Mouse (Mus musculus) forebrain, embryonic 11.5 days (tissue): ENCODE results near the gene Ptpn5. TPM values are rescaled to one million over a fixed set of nuclear protein-coding genes. Genes with fewer than 3 reads are reported as not detected.

ENCODE experiments used
- ATAC-seq: fragments of 200-750 bp; cut with Nextera tagmentation; replicated peaks from 2 replicates; pipeline ENCODE4 v1.8.0; 2017; ENCODE audit warnings: moderate TSS enrichment; ENCODE audit not compliant: low FRiP score
- DNase-seq: peaks from one replicate; pipeline ENCODE4 v3.0.0-alpha.2; 2017; ENCODE audit warnings: low spot score
- H3K27ac ChIP-seq: fragments of 300-500 bp; sonication (generic); 2 replicates; pipeline ENCODE4 v1.5.1; 2014; ENCODE audit warnings: low read depth, low read length
- H3K27me3 ChIP-seq: fragments of 300-500 bp; sonication (generic); 2 replicates; pipeline ENCODE4 v1.6.1; 2014; ENCODE audit warnings: mild to moderate bottlenecking, low read length, mixed read lengths; ENCODE audit not compliant: control insufficient read depth, insufficient read depth
- H3K36me3 ChIP-seq: fragments of 300-500 bp; sonication (generic); 2 replicates; pipeline ENCODE4 v1.6.1; 2014; ENCODE audit warnings: mild to moderate bottlenecking, low read length, moderate library complexity, mixed read lengths; ENCODE audit not compliant: control insufficient read depth, insufficient read depth
- H3K4me1 ChIP-seq: fragments of 300-500 bp; sonication (generic); replicated peaks from 2 replicates; pipeline ENCODE4 v1.6.1; 2014; ENCODE audit warnings: low read length, mixed read lengths; ENCODE audit not compliant: control insufficient read depth, insufficient read depth
- H3K4me2 ChIP-seq: fragments of 300-500 bp; sonication (generic); 2 replicates; pipeline ENCODE4 v1.6.1; 2014; ENCODE audit warnings: low read depth, mild to moderate bottlenecking, low read length, moderate library complexity, mixed read lengths; ENCODE audit not compliant: severe bottlenecking
- H3K4me3 ChIP-seq: fragments of 300-500 bp; sonication (generic); 2 replicates; pipeline ENCODE4 v1.5.1; 2014; ENCODE audit warnings: low read depth, low read length
- H3K9ac ChIP-seq: fragments of 300-500 bp; sonication (generic); 2 replicates; pipeline ENCODE4 v1.6.1; 2014; ENCODE audit warnings: low read length
- H3K9me3 ChIP-seq: fragments of 300-500 bp; sonication (generic); 2 replicates; pipeline ENCODE4 v1.6.1; 2016; ENCODE audit warnings: low read length, mixed read lengths; ENCODE audit not compliant: control insufficient read depth
- WGBS: fragments of 180-500 bp; shearing (Covaris S2); extraction: QIAGEN DNeasy Blood & Tissue Kit; methylation state at CpG from one replicate; pipeline ENCODE4 v1.1.7; 2014; 5-methylcytosine and 5-hydroxymethylcytosine counted together
- polyA plus RNA-seq: library from polyadenylated mRNA; unstranded; fragments of >200 nt; fragmentation: Nextera tagmentation; extraction: Ambion mirVana; gene quantifications from 2 replicates; pipeline ENCODE4 v1.2.1, GENCODE M21; 2014

Gene Ptpn5
- polyA plus RNA-seq, 1 experiment from 2014 or later = 14.9 TPM

DNA sequence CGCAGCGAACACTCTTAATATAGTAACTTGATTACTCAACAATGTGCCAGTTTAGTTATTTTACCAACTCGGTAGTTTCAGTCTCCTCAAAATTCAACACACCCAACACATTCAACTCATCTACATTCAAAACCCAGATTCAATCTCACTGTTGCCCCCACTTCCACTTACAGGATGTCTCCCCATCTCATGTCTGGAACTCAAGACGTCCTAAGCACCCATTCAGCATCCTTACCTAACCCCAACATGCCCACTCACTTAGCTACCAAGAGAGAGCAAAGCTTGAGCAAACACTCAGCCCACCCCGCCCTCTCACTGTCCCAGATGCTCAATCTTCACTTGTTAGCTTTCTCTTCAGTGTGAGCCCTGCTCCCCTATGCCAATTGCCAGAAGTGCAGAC, 71.9 kb downstream of the Ptpn5 start:
- no peak overlapping the region for H3K4me2 ChIP-seq
- H3K9me3 ChIP-seq = no peaks in the 10 kb centered on the region

DNA sequence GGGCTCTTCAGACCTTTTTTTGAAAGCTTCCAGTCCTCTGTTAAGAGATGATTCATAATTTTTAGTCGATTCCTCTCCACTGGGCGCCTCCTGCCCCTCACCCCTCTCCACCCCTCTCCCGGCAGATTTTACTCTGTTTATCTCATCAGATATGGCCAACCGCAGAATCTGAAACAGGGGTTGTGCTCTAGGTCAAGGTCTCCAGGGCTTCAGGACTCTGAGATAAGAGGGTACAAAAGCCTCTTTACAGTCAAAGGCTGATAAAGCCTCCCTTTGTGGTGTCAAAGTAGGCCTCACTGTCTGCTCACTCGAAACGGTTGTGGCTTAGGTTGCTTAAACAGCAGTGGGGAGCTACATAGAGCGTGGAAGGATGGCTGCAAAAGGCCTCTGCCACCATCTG, 74.1 kb downstream of the Ptpn5 start:
- Histone ChIP-seq H3K9me3 (no peaks in the 10 kb centered on the region), H3K4me1 (no peaks in the 10 kb centered on the region), H3K4me2 (no peak overlapping the region), H3K27ac (no peak overlapping the region), H3K27me3 (no peaks in the 10 kb centered on the region), H3K9ac (no peak overlapping the region), H3K36me3 (no peaks in the 10 kb centered on the region), H3K4me3 (no peak overlapping the region)
- ATAC-seq (no peak), DNase-seq (no peak)
- WGBS = 82% methylated on average over 7 of the region's 7 CpGs

More for the DNA sequence above, 71.9 kb downstream of the Ptpn5 start:
- DNase-seq (no peak), ATAC-seq (no peak)
- no peak overlapping the region for H3K27ac ChIP-seq
- WGBS = 83% methylated on average over 5 of the region's 5 CpGs
- H3K27me3 ChIP-seq = no peaks in the 10 kb centered on the region
- H3K4me1 ChIP-seq = no peaks in the 10 kb centered on the region
- H3K4me3 ChIP-seq = no peak overlapping the region
- no peak overlapping the region for H3K9ac ChIP-seq
- H3K36me3 ChIP-seq = no peaks in the 10 kb centered on the region

DNA sequence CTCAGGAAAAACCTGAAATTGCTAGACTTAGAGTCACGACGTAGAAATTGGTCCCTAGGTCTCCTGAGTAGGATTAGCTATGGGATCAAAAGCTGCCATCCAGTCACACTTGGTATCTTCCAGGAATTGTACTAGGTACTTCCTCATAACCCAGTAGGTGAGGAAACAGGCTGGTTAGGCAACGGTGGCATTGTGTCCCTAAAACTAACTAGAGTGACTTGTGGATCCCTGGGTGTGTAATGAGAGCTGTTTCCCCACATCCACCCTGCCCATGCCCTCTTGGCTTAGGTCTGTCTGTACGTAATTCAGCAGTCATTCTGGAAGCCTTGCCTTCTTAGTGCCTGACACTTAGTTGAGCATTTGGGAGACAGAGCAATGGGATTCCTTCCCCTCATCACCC, 77.2 kb downstream of the Ptpn5 start:
- DNase-seq (no peak), ATAC-seq (no peak)
- no peaks in the 10 kb centered on the region for H3K4me1 ChIP-seq
- H3K9ac ChIP-seq = no peak overlapping the region
- no peak overlapping the region for H3K4me2 ChIP-seq
- no peak overlapping the region for H3K4me3 ChIP-seq
- 86% methylated on average over 4 of the region's 4 CpGs for WGBS
- H3K36me3 ChIP-seq = no peaks in the 10 kb centered on the region
- H3K27me3 ChIP-seq = no peaks in the 10 kb centered on the region
- no peaks in the 10 kb centered on the region for H3K9me3 ChIP-seq
- H3K27ac ChIP-seq = no peak overlapping the region

DNA sequence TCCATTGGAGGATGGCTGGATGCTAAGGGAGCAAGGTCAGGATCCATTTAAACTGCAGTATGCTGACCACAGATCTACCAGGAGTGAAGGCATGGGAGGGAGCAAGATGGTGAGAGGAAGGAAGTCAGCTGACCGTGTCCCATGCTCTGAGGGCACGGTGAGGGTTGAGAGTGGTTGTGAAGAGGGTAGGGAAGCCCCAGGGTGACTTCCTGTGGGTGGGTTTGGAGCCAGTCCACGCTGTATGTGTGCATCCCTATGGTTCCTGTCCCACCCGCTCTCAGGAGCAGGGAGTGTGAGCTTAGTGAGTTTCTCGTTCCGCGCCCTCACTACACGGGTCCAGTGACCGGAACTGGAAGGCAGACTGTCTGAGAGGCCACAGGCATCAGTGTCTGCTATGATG, 77.7 kb downstream of the Ptpn5 start:
- Histone ChIP-seq H3K36me3 (no peaks in the 10 kb centered on the region), H3K9me3 (no peaks in the 10 kb centered on the region), H3K9ac (no peak overlapping the region), H3K4me3 (no peak overlapping the region), H3K4me1 (no peaks in the 10 kb centered on the region), H3K27ac (no peak overlapping the region), H3K4me2 (no peak overlapping the region), H3K27me3 (no peaks in the 10 kb centered on the region)
- no peak for ATAC-seq
- WGBS = 81% methylated on average over 9 of the region's 9 CpGs
- DNase-seq = no peak

DNA sequence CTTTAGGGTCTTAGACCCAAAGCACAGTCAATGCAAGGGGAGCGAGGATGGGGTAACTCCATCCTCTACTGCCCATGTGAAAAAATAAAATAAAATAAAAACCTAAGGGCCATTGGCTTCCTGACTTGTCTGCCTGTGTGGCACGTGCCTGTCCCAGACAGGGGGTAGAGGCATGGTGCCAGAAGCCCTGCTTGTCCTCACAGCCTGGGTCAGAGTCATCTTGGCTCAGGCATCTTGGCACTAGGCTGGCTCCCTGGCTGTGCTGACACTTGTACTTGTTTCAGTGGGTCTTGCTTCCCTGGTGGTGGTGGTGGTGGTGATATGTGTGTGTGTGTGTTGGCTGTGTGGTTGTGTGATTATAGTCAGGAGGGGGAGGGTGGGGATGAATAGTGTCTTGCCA, 78.8 kb downstream of the Ptpn5 start:
- DNase-seq (no peak), ATAC-seq (no peak)
- H3K4me1 ChIP-seq = no peaks in the 10 kb centered on the region; the same call in 1 of the 2 replicates
- no peak overlapping the region for H3K9ac ChIP-seq
- H3K4me3 ChIP-seq = no peak overlapping the region
- WGBS = 89% methylated on average over 2 of the region's 2 CpGs
- no peaks in the 10 kb centered on the region for H3K36me3 ChIP-seq
- no peaks in the 10 kb centered on the region for H3K27me3 ChIP-seq
- H3K27ac ChIP-seq = no peak overlapping the region
- H3K9me3 ChIP-seq = no peaks in the 10 kb centered on the region
- H3K4me2 ChIP-seq = no peak overlapping the region

DNA sequence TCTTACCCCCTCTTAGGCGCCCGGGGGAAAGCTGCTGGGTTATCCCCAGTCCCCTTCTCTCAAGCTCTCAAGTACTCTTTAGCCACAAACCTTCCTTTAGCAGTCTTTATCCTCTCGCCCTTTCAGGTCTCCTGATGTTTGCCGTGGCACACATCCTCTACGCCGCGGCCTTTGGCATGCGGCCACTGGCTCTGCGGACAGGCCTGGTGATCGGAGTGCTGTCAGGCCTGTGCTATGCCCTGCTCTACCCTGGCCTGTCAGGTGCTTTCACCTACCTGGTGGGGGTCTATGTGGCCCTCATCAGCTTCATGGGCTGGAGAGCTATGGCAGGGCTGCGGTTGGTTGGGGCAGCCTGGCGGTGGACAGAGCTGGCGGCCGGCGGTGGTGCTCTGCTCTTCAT, 80.2 kb downstream of the Ptpn5 start:
- Histone ChIP-seq H3K4me2 (no peak overlapping the region), H3K4me1 (no peaks in the 10 kb centered on the region; the same call in 1 of the 2 replicates), H3K27me3 (no peaks in the 10 kb centered on the region), H3K27ac (no peak overlapping the region), H3K4me3 (no peak overlapping the region), H3K9ac (no peak overlapping the region), H3K36me3 (no peaks in the 10 kb centered on the region), H3K9me3 (no peaks in the 10 kb centered on the region)
- ATAC-seq (no peak), DNase-seq (no peak)
- WGBS = 93% methylated on average over 15 of the region's 15 CpGs

DNA sequence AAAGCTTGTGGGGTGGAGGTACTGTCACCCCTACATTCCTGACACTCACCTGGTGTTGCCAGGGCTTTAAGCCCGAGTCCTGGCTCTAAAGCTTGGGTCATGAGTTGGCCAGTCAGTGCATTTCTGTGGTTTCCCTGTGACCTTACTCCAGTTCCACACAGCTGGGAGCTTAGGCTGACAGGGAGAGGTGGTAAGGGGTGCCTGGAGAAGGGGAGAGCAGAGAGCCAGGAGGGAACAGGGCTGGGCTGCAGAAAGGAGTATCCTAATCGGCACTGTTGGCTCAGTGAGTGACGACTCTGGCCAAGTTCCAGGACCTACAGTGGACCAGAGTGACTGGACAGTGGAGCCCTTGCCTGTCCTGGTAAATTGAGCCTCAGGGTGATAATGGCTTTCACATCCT, 81.2 kb downstream of the Ptpn5 start:
- Histone ChIP-seq H3K9me3 (no peaks in the 10 kb centered on the region), H3K4me2 (no peak overlapping the region), H3K36me3 (no peaks in the 10 kb centered on the region), H3K27me3 (no peaks in the 10 kb centered on the region), H3K4me1 (no peaks in the 10 kb centered on the region; the same call in 1 of the 2 replicates), H3K27ac (no peak overlapping the region), H3K9ac (no peak overlapping the region), H3K4me3 (no peak overlapping the region)
- 52% methylated on average over 3 of the region's 3 CpGs for WGBS
- ATAC-seq (no peak), DNase-seq (no peak)

DNA sequence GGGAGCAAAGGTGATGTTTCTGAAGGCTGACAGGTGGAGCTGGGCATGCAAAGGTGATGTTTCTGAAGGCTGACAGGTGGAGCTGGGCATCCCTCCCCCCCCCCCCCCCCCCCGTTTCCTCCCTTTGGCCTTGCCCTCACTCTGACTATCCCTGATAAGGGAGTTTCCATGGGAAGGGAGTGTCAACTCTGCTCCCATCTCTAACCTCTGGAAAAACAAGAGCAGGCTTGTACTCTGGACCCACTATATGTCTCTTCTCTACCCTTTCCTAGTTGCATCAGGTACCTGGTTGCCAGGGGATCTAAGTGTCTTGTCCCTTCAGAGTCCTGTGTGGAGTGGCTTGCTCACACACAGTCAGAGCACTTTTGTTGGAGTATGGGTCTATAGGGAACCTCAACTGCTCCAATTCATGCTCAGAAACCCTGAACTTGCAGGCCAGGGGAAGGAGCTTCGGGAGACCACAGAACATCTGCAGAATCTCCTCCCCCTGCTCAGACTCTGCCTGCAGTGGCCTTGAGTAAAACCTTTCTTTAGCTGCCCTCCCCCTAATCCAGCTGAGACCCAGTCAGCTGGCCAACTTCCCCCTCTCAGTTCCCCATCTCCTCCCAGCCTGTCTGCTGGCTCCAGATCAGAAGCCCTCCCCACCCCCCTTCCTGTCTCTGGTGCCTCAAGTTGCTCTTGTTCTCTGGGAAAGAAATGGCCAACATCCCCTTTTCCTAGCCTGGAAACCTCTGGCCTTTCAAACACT, 81.9 kb downstream of the Ptpn5 start:
- ATAC-seq (no peak), DNase-seq (no peak)
- H3K4me1 ChIP-seq = no peaks in the 10 kb centered on the region; the same call in 1 of the 2 replicates
- no peaks in the 10 kb centered on the region for H3K27me3 ChIP-seq
- H3K4me3 ChIP-seq = peak overlapping the region; percentile 81
- H3K9me3 ChIP-seq = no peaks in the 10 kb centered on the region
- no peak overlapping the region for H3K9ac ChIP-seq
- peak overlapping the region; percentile 72 for H3K4me2 ChIP-seq
- no peaks in the 10 kb centered on the region for H3K36me3 ChIP-seq
- WGBS = 33% methylated on average over 1 of the region's 2 CpGs
- no peak overlapping the region for H3K27ac ChIP-seq

DNA sequence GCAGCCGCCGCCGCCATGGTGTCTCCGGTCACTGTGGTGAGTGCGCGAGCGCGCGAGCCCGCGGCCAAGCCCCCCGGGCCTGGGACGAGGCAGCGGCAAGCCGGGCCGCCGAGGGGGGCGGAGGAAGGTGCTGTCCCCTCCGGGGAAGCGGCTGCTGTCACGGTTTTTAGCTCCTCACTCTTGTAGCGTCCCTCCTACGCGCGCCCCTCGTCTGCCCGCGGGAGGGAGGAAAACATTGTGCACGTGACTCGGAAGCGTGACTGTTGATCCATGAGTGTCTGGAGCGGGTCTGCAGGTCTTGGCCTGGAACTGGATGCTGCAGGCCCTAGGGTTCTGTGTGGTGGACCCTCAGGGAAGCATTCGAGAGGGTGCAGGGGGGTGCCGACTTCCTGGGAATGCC, 82.7 kb downstream of the Ptpn5 start:
- peak overlapping the region; percentile 76; the same call in 1 of the 2 replicates for H3K27ac ChIP-seq
- H3K4me2 ChIP-seq = peak overlapping the region; percentile 72

More for the DNA sequence above, 82.7 kb downstream of the Ptpn5 start:
- no peak for DNase-seq
- peak; percentile 60 for ATAC-seq
- peak overlapping the region; percentile 74 for H3K9ac ChIP-seq
- no peaks in the 10 kb centered on the region for H3K36me3 ChIP-seq
- peak overlapping the region; percentile 81 for H3K4me3 ChIP-seq
- H3K27me3 ChIP-seq = no peaks in the 10 kb centered on the region
- no peaks in the 10 kb centered on the region for H3K9me3 ChIP-seq
- whole genome bisulfite sequencing = under 1% methylated on average over 33 of the region's 34 CpGs
- no peaks in the 10 kb centered on the region; the same call in 1 of the 2 replicates for H3K4me1 ChIP-seq
